Mouse (Mus musculus): ENCODE measurements at regions not wholly inside any gene's neighbourhood (a gene's known extent, or its start where the extent isn't known, plus 50 kb on each side); places are given as distances from the start of the nearest gene placed in this dataset.

DNA sequence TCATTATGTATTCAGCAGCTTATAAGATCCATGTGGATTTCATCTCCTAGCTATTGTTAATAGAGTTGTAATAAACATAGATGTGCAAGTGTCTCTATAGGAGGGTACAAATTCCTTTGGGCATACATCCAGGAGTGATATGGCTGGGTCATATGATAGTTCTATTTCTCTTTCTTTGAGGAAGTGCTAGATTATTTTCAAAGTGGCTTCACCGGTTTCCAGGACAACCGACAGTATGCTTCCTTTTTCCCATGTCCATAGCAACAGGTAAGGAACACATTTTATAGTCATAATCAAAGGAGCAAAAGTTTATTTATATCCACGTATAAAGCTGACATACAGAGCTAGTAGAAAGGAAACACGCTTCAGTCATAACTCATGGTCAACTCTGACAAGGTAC is 710.2 kb upstream of the Tenm4 start:
- 77% methylated on average over 4 of the region's 4 CpGs for WGBS
- H3K4me2 ChIP-seq = no peak overlapping the region
- no peaks in the 10 kb centered on the region for H3K27me3 ChIP-seq
- no peak overlapping the region for H3K4me3 ChIP-seq
- H3K9me3 ChIP-seq = no peaks in the 10 kb centered on the region
- no peaks in the 10 kb centered on the region for H3K4me1 ChIP-seq (replicated peaks)
- no peak overlapping the region for H3K27ac ChIP-seq (replicated peaks)
- ATAC-seq (ENCODE audit: low read depth) = no peak
- no peak overlapping the region for H3K9ac ChIP-seq
- H3K36me3 ChIP-seq = no peaks in the 10 kb centered on the region

DNA sequence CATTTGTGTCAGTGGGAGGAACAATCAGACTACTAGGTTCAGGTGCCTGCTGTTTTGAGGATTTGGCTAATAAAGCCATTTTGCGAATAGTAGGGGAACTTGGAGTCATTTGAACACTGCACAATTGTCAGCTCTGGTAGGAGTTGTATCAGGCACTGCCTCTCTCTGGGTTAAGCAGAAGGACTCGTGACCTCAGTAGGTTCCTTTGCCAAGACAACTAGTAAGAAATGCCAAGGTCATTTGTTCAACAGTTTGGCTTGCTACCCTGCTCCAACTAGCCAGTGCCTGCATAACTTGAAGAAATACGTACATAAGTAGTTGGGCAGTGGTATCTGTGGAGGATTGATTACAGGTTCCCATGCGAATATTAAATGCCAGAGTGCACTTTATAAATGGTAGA is 705.5 kb upstream of the Tenm4 start:
- H3K4me1 ChIP-seq (replicated peaks) = no peaks in the 10 kb centered on the region
- H3K27me3 ChIP-seq = no peaks in the 10 kb centered on the region
- no peak overlapping the region for H3K4me2 ChIP-seq
- no peaks in the 10 kb centered on the region for H3K36me3 ChIP-seq
- H3K9me3 ChIP-seq = no peaks in the 10 kb centered on the region
- 87% methylated on average over 4 of the region's 4 CpGs for WGBS
- ATAC-seq (ENCODE audit: low read depth) = no peak
- no peak overlapping the region for H3K9ac ChIP-seq
- H3K27ac ChIP-seq (replicated peaks) = no peak overlapping the region
- no peak overlapping the region for H3K4me3 ChIP-seq

DNA sequence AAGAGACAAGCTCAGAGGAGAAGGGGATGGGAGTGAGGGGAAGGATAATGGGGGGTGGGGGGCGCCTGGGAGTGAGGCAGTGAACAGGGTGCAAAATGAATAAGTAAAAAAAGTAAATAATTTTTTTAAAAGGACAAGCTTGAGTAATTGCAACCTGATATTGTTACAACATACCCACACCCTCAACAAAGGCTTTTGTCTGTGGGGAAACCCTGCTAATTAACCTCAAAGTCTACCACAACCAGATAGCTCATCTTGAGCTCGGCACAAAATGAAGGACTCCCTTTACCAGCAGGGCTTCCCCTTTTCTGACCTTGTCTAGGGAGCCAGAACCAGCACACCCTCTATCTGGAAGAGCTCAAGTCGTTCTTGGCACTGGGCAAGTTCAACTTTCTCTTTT is 704.0 kb upstream of the Tenm4 start:
- Histone ChIP-seq H3K36me3 (no peaks in the 10 kb centered on the region), H3K9ac (no peak overlapping the region), H3K9me3 (no peaks in the 10 kb centered on the region), H3K27ac (replicated peaks) (no peak overlapping the region), H3K4me2 (no peak overlapping the region), H3K4me3 (no peak overlapping the region), H3K4me1 (replicated peaks) (no peaks in the 10 kb centered on the region), H3K27me3 (no peaks in the 10 kb centered on the region)
- no peak for ATAC-seq (ENCODE audit: low read depth)
- 31% methylated on average over 3 of the region's 3 CpGs for WGBS

DNA sequence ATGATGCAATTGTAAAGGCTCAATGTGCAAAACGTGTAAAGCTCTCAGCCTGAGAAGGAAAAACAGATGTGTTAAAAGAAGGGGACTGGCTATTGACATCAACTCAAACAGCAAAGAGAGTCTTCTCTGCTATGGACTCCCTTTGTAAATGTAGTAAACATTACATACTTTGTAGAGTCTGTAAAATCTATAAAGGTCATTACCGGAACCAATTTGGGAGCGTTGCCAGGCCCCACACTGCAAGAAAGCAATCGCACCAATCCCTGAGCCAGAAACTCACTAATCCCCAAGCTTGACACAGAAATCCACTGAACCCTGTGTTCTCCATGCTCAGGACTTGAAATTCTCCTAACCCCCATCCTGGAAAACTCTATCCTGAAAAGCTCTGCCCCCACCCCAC is 697.2 kb upstream of the Tenm4 start:
- Histone ChIP-seq H3K4me3 (no peak overlapping the region), H3K27me3 (no peaks in the 10 kb centered on the region), H3K9me3 (no peaks in the 10 kb centered on the region), H3K9ac (no peak overlapping the region), H3K4me2 (no peak overlapping the region), H3K36me3 (no peaks in the 10 kb centered on the region), H3K4me1 (replicated peaks) (no peaks in the 10 kb centered on the region), H3K27ac (replicated peaks) (no peak overlapping the region)
- no peak for ATAC-seq (ENCODE audit: low read depth)
- WGBS = 76% methylated on average over 4 of the region's 4 CpGs

DNA sequence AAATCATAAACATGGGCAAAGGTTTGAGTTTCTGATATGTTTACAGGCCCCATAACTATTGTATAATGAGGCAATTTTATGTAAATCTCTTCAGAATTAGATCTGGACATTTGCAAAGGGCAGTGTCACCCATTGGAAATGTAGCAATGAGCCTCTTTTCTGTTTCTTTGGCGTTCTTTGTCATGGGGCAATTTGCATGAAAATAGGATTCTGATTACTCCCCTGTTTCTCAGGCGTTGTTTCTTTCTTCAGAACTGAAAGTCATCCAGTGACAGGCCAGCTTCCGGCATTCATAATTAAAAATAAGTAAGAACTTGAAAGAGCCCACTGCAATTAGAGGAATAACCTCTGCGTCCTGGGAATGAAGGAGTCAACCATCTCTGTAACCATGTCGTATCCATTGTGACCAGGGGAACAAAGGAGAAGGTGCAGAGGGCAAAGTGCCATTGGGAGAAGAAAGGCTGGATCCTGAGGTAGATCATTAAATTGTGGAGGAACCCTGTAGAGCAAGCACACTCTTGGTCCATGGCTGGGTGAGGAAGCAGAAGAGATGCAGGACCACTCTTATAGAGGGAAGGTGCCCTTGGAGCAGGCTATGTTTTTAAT is 690.8 kb upstream of the Tenm4 start:
- 12% methylated on average over 5 of the region's 5 CpGs for WGBS
- no peak overlapping the region for H3K9ac ChIP-seq

DNA sequence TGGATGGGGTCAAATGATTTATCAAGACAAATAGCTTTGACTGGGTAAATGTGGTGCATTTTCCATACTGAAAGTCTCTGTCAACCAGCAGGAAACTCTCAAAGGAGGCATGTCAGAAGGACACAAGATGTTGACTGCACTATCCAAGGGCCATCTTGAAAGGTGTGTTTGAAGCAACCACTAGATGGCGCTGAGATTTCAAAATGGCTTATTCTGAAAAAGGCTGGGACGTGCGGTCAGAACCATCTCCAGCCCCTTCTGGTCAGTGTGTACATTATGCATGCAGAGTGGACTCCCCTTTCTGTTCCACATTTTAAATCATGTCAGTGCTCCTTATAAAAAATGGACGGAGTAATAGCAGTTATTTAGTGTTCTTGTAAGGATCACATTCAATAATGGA is 681.4 kb upstream of the Tenm4 start:
- Histone ChIP-seq H3K4me2 (no peak overlapping the region), H3K36me3 (no peaks in the 10 kb centered on the region), H3K9me3 (no peaks in the 10 kb centered on the region), H3K27me3 (no peaks in the 10 kb centered on the region), H3K4me1 (replicated peaks) (no peaks in the 10 kb centered on the region), H3K9ac (no peak overlapping the region), H3K4me3 (no peak overlapping the region), H3K27ac (replicated peaks) (no peak overlapping the region)
- ATAC-seq (ENCODE audit: low read depth) = peak; percentile 40; the same call in 1 of the 2 replicates
- 4% methylated on average over 4 of the region's 4 CpGs for WGBS

More for the DNA sequence above, 690.8 kb upstream of the Tenm4 start:
- H3K27ac ChIP-seq (replicated peaks) = no peak overlapping the region
- no peak overlapping the region for H3K4me3 ChIP-seq
- no peak overlapping the region for H3K4me2 ChIP-seq
- no peaks in the 10 kb centered on the region for H3K27me3 ChIP-seq
- H3K4me1 ChIP-seq (replicated peaks) = no peaks in the 10 kb centered on the region
- no peak for ATAC-seq (ENCODE audit: low read depth)
- no peaks in the 10 kb centered on the region for H3K36me3 ChIP-seq
- H3K9me3 ChIP-seq = no peaks in the 10 kb centered on the region

DNA sequence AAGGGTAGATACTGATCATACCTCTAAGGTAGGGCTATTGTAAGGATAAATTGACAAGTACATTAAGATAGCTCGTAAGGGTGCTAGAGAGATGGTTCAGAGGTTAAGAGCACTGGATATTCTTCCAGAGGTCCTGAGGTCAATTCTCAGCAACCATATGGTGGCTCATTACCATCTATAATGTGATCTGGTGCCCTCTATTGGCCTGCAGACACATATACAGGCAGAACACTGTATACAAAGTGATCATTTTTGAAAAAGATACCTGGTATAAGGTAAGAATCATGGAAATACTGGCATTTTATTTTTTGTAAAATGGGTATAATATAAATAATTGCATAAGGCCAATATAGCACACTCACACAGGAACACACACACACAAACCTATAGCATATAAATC is 676.3 kb upstream of the Tenm4 start:
- ATAC-seq (ENCODE audit: low read depth) = no peak
- H3K27ac ChIP-seq (replicated peaks) = no peak overlapping the region
- no peaks in the 10 kb centered on the region for H3K4me1 ChIP-seq (replicated peaks)
- 56% methylated on average over 1 of the region's 1 CpGs for WGBS
- H3K4me3 ChIP-seq = no peak overlapping the region
- no peak overlapping the region for H3K9ac ChIP-seq
- H3K36me3 ChIP-seq = no peaks in the 10 kb centered on the region
- no peaks in the 10 kb centered on the region for H3K27me3 ChIP-seq
- H3K9me3 ChIP-seq = no peaks in the 10 kb centered on the region
- H3K4me2 ChIP-seq = no peak overlapping the region

DNA sequence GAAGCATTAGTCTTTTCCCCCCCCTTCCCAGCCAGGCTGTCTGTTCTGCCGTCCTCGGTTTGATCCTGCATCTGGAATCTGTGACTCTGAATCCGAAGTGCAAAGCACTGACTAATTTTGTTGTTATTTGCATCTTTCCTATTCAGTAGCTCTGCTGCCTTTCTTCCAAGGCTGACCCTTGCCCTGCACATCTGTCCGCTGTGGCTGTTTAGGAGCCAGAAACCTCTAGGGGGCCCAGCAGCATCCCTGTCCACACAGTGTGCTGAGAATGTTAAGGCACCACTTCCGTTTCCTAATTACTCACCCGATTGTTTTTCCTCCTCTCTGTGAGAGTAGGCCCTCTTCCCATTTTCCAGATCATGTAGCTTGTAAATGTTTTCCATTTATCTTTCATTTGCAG is 668.1 kb upstream of the Tenm4 start:
- Histone ChIP-seq H3K27ac (replicated peaks) (no peak overlapping the region), H3K4me3 (no peak overlapping the region)
- no peak for ATAC-seq (ENCODE audit: low read depth)

DNA sequence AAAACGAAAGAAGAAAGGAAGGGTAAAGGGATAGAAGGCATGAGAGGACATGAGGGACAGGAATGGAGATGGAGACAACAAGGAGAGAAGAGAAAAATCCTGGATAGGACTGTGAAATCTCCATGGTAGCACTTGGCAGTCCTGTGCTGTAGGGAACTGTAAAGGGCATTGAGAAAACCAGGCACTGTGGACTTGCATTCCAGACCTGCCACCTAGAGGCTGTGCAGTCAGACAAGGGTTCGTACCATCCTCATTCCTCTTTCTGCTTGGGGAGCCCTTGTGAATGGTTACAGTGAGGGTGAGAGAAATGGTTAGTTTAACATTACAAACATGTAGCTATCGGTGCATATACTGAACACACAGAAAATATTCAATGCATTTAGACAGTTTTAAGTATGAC is 623.8 kb upstream of the Tenm4 start:
- Histone ChIP-seq H3K36me3 (no peaks in the 10 kb centered on the region), H3K9me3 (no peaks in the 10 kb centered on the region), H3K27me3 (no peaks in the 10 kb centered on the region), H3K9ac (no peak overlapping the region), H3K4me1 (replicated peaks) (no peaks in the 10 kb centered on the region), H3K4me3 (no peak overlapping the region), H3K4me2 (no peak overlapping the region), H3K27ac (replicated peaks) (no peak overlapping the region)
- WGBS = 73% methylated on average over 3 of the region's 3 CpGs
- ATAC-seq (ENCODE audit: low read depth) = no peak

More for the DNA sequence above, 668.1 kb upstream of the Tenm4 start:
- Histone ChIP-seq H3K4me1 (replicated peaks) (0 out of 2 replicates have a peak, but pooled peaks cover 3% of the 10 kb centered on the region), H3K27me3 (no peaks in the 10 kb centered on the region), H3K36me3 (no peaks in the 10 kb centered on the region), H3K9me3 (no peaks in the 10 kb centered on the region), H3K4me2 (no peak overlapping the region), H3K9ac (no peak overlapping the region)
- WGBS = 13% methylated on average over 6 of the region's 6 CpGs

DNA sequence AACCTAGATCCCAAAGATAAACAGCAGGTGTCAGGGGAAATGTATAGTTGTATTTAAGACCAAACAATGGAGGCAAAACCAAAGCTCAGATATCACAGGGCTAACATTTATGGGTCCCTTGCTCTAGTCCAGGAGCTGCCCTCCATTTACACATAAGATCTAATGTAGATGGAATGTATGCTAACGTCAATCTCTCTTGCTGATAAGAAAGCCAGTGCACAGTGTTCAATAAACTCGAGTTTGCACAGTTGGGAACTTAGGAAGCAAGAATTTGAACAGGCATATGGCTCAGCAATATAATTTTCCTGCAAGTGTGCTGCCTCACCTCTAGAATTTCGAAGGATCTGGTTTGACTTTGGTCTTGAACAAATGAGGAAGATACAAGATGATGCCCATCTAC is 620.9 kb upstream of the Tenm4 start:
- Histone ChIP-seq H3K36me3 (no peaks in the 10 kb centered on the region), H3K4me2 (no peak overlapping the region), H3K27ac (replicated peaks) (no peak overlapping the region), H3K4me3 (no peak overlapping the region), H3K27me3 (no peaks in the 10 kb centered on the region), H3K4me1 (replicated peaks) (no peaks in the 10 kb centered on the region), H3K9me3 (no peaks in the 10 kb centered on the region), H3K9ac (no peak overlapping the region)
- no peak for ATAC-seq (ENCODE audit: low read depth)
- 79% methylated on average over 3 of the region's 3 CpGs for WGBS

DNA sequence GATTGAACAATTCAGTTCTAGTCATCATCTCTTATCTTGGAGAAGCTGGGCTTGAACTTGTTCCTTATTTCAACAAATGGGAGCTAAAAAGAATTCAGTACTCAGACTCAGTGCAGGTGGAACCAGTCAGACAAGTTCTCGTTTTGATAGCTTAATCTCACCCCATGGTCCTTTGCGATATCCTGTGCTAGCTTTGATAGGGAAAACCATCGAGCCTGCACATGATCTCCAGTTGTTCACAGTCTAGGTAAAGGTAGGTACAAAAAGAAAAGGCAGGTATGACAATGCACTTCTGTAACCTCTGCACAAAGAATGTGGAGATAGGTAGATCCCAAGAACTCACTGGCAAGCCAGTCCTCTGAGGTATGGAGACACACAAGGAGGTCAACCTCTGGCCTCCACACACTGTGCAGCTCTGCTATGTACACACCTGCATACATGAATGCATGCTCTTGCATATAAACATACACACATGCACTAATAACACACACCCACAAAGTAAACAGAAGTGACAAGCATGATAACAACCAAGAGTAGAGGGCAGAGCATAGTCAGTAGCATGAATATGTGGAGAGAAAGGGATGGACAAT is 619.2 kb upstream of the Tenm4 start:
- no peak for ATAC-seq (ENCODE audit: low read depth)
- no peaks in the 10 kb centered on the region for H3K9me3 ChIP-seq
- H3K9ac ChIP-seq = no peak overlapping the region
- WGBS = 82% methylated on average over 3 of the region's 3 CpGs
- no peak overlapping the region for H3K27ac ChIP-seq (replicated peaks)
- no peak overlapping the region for H3K4me2 ChIP-seq
- no peaks in the 10 kb centered on the region for H3K36me3 ChIP-seq
- H3K4me1 ChIP-seq (replicated peaks) = no peaks in the 10 kb centered on the region
- H3K4me3 ChIP-seq = no peak overlapping the region
- no peaks in the 10 kb centered on the region for H3K27me3 ChIP-seq

DNA sequence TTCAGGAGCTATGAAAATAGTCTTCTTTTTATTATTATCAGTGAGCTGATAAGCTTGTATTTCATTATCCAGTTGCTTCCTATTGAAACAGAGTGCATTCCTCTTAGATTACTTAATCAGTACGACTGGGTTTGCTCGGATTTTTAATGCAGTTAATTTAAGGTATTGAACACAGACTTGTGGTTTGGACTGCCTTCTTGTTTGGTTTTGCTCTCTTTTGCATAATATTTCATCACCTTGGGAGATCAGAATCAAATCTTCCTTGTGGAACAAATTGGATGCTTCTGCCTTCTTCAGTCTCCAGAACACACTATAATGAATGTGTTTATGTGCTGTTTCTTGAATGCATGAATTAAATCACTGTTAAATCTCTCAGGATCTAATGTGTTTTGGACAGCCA is 612.5 kb upstream of the Tenm4 start:
- Histone ChIP-seq H3K9me3 (no peaks in the 10 kb centered on the region), H3K36me3 (no peaks in the 10 kb centered on the region), H3K4me3 (no peak overlapping the region), H3K27ac (replicated peaks) (no peak overlapping the region), H3K9ac (no peak overlapping the region), H3K27me3 (no peaks in the 10 kb centered on the region), H3K4me1 (replicated peaks) (no peaks in the 10 kb centered on the region), H3K4me2 (no peak overlapping the region)
- WGBS = 68% methylated on average over 2 of the region's 2 CpGs
- ATAC-seq (ENCODE audit: low read depth) = no peak

DNA sequence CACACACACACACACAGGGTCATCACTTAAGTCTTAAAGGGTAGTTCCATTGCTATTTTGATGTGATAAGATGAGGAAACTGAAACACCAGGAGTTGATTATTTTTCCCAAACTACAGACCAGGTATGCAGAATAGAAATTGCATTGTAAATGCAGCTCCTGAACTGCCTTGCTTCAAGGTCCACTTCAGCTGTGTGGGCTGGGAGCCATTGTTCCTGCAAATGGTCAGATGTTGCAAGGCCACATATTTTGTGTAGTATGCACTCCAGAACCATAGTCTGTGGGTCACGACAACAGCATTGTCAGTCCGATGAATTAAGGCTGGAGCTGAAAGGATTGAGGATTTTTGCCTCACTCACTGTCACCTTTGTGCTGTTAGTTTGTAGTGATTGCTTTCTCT is 592.4 kb upstream of the Tenm4 start:
- H3K27ac ChIP-seq (replicated peaks) = no peak overlapping the region
- no peaks in the 10 kb centered on the region for H3K27me3 ChIP-seq
- no peak overlapping the region for H3K4me3 ChIP-seq
- no peak overlapping the region for H3K9ac ChIP-seq
- no peaks in the 10 kb centered on the region for H3K4me1 ChIP-seq (replicated peaks)
- 90% methylated on average over 2 of the region's 2 CpGs for WGBS
- no peaks in the 10 kb centered on the region for H3K9me3 ChIP-seq
- ATAC-seq (ENCODE audit: low read depth) = no peak
- H3K4me2 ChIP-seq = no peak overlapping the region
- no peaks in the 10 kb centered on the region for H3K36me3 ChIP-seq
